Mouse (Mus musculus): ENCODE results near the gene Gsta3. TPM values are rescaled to one million over a fixed set of nuclear protein-coding genes. Genes with fewer than 3 reads are reported as not detected.

Gsta3 gene
- total RNA-seq, 4 experiments from 2014 or later: 1.1 to 2.2 (median 1.4) TPM

- no peak for DNase-seq (ENCODE audit: low spot score in 2 of 2)
Measured at GRCm38 (mm10) chr1:21299826-21300225, 59.4 kb downstream of the Gsta3 start.

- no peak for DNase-seq (ENCODE audit: low spot score in 2 of 2)
Measured at GRCm38 (mm10) chr1:21301686-21302085, 61.3 kb downstream of the Gsta3 start.

GRCm38 (mm10) chr1:21304174-21304573 lies 63.8 kb downstream of the Gsta3 start:
- DNase-seq (ENCODE audit: low spot score in 2 of 2): no peak

- DNase-seq (ENCODE audit: low spot score in 2 of 2): no peak
Measured at GRCm38 (mm10) chr1:21304646-21305045, 64.3 kb downstream of the Gsta3 start.

GRCm38 (mm10) chr1:21305443-21305842 lies 65.1 kb downstream of the Gsta3 start:
- no peak for DNase-seq (ENCODE audit: low spot score in 2 of 2)

- no peak for DNase-seq (ENCODE audit: low spot score in 2 of 2)
Measured at GRCm38 (mm10) chr1:21314336-21314735, 73.9 kb downstream of the Gsta3 start.

Other genes starting within 250 kb of the Gsta3 start
- gene Tram2, start 161.4 kb upstream of the Gsta3 start, total RNA-seq (2022): 1 to 10 TPM; 1.1 to 2.6 (median 1.7) TPM
- 10 to 100 TPM; 26.5 to 31.7 (median 28.4) TPM for gene Tmem14a, start 22.0 kb upstream of the Gsta3 start, total RNA-seq (2022)
- gene Khdc1a, start 109.1 kb downstream of the Gsta3 start, total RNA-seq (2022): not detected
- not detected for gene Khdc1c, start 127.7 kb downstream of the Gsta3 start, total RNA-seq (2022)
- not detected for gene Khdc1b, start 143.0 kb downstream of the Gsta3 start, total RNA-seq (2022)